ENCODE assay signal across 33 mouse cellular contexts in genomic region chr1:177451041-177451440, GRCm38 (mm10). TPM values are rescaled to one million over a fixed set of nuclear protein-coding genes. Genes with fewer than 3 reads are reported as not detected.
DNase-seq lines count a peak whose midpoint lies in the region; ATAC-seq and TF ChIP-seq lines count a peak whose summit lies in the region.
"Had no signal": no experiment of that assay in that cellular context is flagged by ENCODE, and none has a peak within 500 bp of the region (broad histone marks: within the 10 kb centered on the region; RNA-seq: fewer than 3 reads in every experiment).

No protein-coding gene starts in this region.

- H3K4me2 ChIP-seq in forebrain, embryonic 14.5 days (ENCODE audit: low read length), result peak overlapping the region; percentile 42
- H3K4me2 ChIP-seq: embryonic facial prominence, embryonic 15.5 days; heart, embryonic 11.5 days; neural tube, embryonic 12.5 days had no signal

- peak in 1 of 2 experiments; percentile 52 for DNase-seq in cerebellum, adult 2 months
- no peak for DNase-seq in cerebellum, adult 11 months
- DNase-seq in forebrain, embryonic 14.5 days (ENCODE audit: low spot score), result no peak
- DNase-seq in forebrain, embryonic 10.5 days (ENCODE audit: extremely low spot score, low spot score), result no peak
- no peak for DNase-seq in layer of hippocampus, adult 2 months (ENCODE audit: low spot score in 2 of 2)
- no peak for DNase-seq in layer of hippocampus, adult 9-10 months (ENCODE audit: low spot score)
- DNase-seq in brain, adult 2 months (ENCODE audit: low read depth, low spot score), result peak; percentile 64
- no peak for DNase-seq in kidney, postnatal 36 days
- DNase-seq: adrenal gland, postnatal 10 days; cerebellum, postnatal 25 days; gastrocnemius, adult 2 months; gastrocnemius, postnatal 36 days; heart, adult 18-20 months; heart, postnatal 36 days; kidney, adult 8-10 months; kidney, postnatal 10 days; liver; lung, adult 2 months; lung, postnatal 10 days; right cerebral cortex, adult 18-20 months; thymus, adult 18-20 months; thymus, postnatal 25 days had no signal

- H3K27me3 ChIP-seq in cerebellum, adult 2 months (ENCODE audit: control insufficient read depth, insufficient read depth, low read length), result no peaks in the 10 kb centered on the region
- H3K27me3 ChIP-seq in forebrain, embryonic 14.5 days (replicated peaks; ENCODE audit: control insufficient read depth, insufficient read depth, low read length), result no peaks in the 10 kb centered on the region
- H3K27me3 ChIP-seq in forebrain, embryonic 10.5 days (ENCODE audit: poor library complexity, severe bottlenecking), result peaks cover 5% of the 10 kb centered on the region; the same call in 1 of the 2 replicates
- H3K27me3 ChIP-seq: CH12.LX; embryonic facial prominence, embryonic 15.5 days; neural tube, embryonic 12.5 days; Patski had no signal

- peak overlapping the region; percentile 93 for H3K27ac ChIP-seq in cerebellum, adult 2 months (ENCODE audit: insufficient read depth, low read length)
- peak overlapping the region; percentile 65 for H3K27ac ChIP-seq in forebrain, embryonic 14.5 days (ENCODE audit: low read depth, low read length)
- no peak overlapping the region for H3K27ac ChIP-seq in forebrain, embryonic 10.5 days
- peak overlapping the region; percentile 91 for H3K27ac ChIP-seq in layer of hippocampus, adult 2 months
- H3K27ac ChIP-seq: embryonic facial prominence, embryonic 15.5 days; gastrocnemius, adult 2 months; liver, embryonic 14.5 days; macrophage; neural tube, embryonic 12.5 days; stomach, postnatal 0 days had no signal

- no peak for ATAC-seq in forebrain, embryonic 14.5 days
- ATAC-seq: intestine, embryonic 16.5 days; Patski had no signal

- H3K4me3 ChIP-seq in cerebellum, adult 2 months (replicated peaks; ENCODE audit: insufficient read depth, low read depth, low read length), result peak overlapping the region; percentile 62
- peak overlapping the region; percentile 14 for H3K4me3 ChIP-seq in forebrain, embryonic 14.5 days (ENCODE audit: low read depth, low read length)
- H3K4me3 ChIP-seq in forebrain, embryonic 10.5 days, result no peak overlapping the region
- H3K4me3 ChIP-seq in layer of hippocampus, adult 2 months, result peak overlapping the region; percentile 84
- H3K4me3 ChIP-seq: embryonic facial prominence, embryonic 10.5 days; embryonic facial prominence, embryonic 15.5 days; gastrocnemius, adult 2 months; myocyte; neural tube, embryonic 12.5 days had no signal

- peak overlapping the region; percentile 40; the same call in 1 of the 2 replicates for H3K9ac ChIP-seq in forebrain, embryonic 14.5 days (ENCODE audit: low read length)
- H3K9ac ChIP-seq: embryonic facial prominence, embryonic 15.5 days; liver, embryonic 14.5 days; neural tube, embryonic 12.5 days had no signal

- H3K9me3 ChIP-seq in forebrain, embryonic 14.5 days (replicated peaks; ENCODE audit: control insufficient read depth, low read length), result no peaks in the 10 kb centered on the region
- H3K9me3 ChIP-seq in forebrain, embryonic 10.5 days, result no peaks in the 10 kb centered on the region
- H3K9me3 ChIP-seq: embryonic facial prominence, embryonic 10.5 days; embryonic facial prominence, embryonic 15.5 days; neural tube, embryonic 12.5 days had no signal

- WGBS in cerebellum, adult 2 months, result 6% methylated on average over 2 of the region's 2 CpGs
- 27% methylated on average over 2 of the region's 2 CpGs for WGBS in forebrain, embryonic 14.5 days
- 49% methylated on average over 2 of the region's 2 CpGs for WGBS in forebrain, embryonic 10.5 days

- H3K36me3 ChIP-seq in forebrain, embryonic 14.5 days (ENCODE audit: control insufficient read depth, insufficient read depth, low read length), result peaks cover 22% of the 10 kb centered on the region
- peaks cover 29% of the 10 kb centered on the region for H3K36me3 ChIP-seq in forebrain, embryonic 10.5 days (replicated peaks)

- TF ChIP-seq POLR2A in cerebellum, adult 2 months (IDR thresholded peaks at IDR 0.05; ENCODE audit: borderline replicate concordance, insufficient read depth, low read length), result no peak

- no peak for TF ChIP-seq CTCF in cerebellum, adult 2 months (IDR thresholded peaks at IDR 0.05; ENCODE audit: borderline replicate concordance, insufficient read depth, low read depth, low read length)
- no peak for TF ChIP-seq CTCF in layer of hippocampus, adult 2 months (conservative IDR thresholded peaks at IDR 0.05)

- H3K4me1 ChIP-seq in cerebellum, adult 2 months (ENCODE audit: control insufficient read depth, insufficient read depth, low read length), result peaks cover 7% of the 10 kb centered on the region; the same call in 1 of the 2 replicates
- peaks cover 28% of the 10 kb centered on the region for H3K4me1 ChIP-seq in forebrain, embryonic 14.5 days (ENCODE audit: control insufficient read depth, insufficient read depth, low read length)
- H3K4me1 ChIP-seq in forebrain, embryonic 10.5 days, result peaks cover 80% of the 10 kb centered on the region

RNA-seq across cellular contexts. Expression of gene Zbtb18, which starts 8.9 kb away (rescaled TPM):
- polyA plus RNA-seq in cerebellum, adult 2 months (2012; rRNA removed), result 193 and 234 TPM in 2 replicates
- 102 and 109 TPM in 2 replicates for polyA plus RNA-seq in forebrain, embryonic 14.5 days (2014; fragmentation: Nextera tagmentation; extraction: Ambion mirVana)
- 2.1 and 3.0 TPM in 2 replicates for polyA plus RNA-seq in forebrain, embryonic 10.5 days (2016; fragmentation: Nextera tagmentation; extraction: Ambion mirVana)
- 100 to 1,000 TPM; 585 to 647 TPM for total RNA-seq in layer of hippocampus, adult 2 months (2021)

Comparison
In these comparisons a context has a peak if more than half of its experiments do, and no peak if none do; other contexts are left out.
1. RNA of gene Zbtb18, which starts 8.9 kb away (polyA plus RNA-seq): 193 to 234 TPM in cerebellum, adult 2 months and 102 to 109 TPM in forebrain, embryonic 14.5 days; 2.1 to 3.0 TPM in forebrain, embryonic 10.5 days; every median in the first group is over 10 times any median in the second.